Mouse (Mus musculus): Measurements from ENCODE around the gene Six4.
A peak's percentile ranks its signal among the peaks of the same experiment; 100 is the strongest.
"Not testable (repeated sequence)": the region's sequence is repeated elsewhere in the genome, so short reads cannot be mapped to it uniquely, and the experiment has no call there.

Six4 gene

DNA sequence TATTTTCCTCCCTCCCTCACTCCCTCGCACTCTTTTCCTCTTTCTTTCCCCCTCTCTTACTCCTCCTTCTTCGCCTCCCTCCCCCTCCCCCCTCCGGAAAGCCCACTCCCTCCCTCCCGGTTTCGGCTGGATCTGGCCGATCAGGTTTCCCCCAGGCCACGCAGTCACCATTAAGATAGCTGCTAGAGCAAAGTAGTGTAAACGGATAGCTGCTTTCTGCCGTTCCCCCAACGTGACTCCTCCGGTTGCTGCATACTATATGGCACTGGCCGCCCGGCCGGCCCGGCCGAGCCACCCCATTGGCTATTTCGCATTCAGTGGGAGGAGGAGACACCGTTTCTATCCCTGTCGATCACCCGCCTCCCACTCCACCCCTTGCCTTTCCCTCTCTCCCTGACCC, at the start of gene Six4:
Six4 (minus strand) TSS at position 261 of the 400 bp plus-strand sequence.
- peak; percentile 97 for DNase-seq

DNA sequence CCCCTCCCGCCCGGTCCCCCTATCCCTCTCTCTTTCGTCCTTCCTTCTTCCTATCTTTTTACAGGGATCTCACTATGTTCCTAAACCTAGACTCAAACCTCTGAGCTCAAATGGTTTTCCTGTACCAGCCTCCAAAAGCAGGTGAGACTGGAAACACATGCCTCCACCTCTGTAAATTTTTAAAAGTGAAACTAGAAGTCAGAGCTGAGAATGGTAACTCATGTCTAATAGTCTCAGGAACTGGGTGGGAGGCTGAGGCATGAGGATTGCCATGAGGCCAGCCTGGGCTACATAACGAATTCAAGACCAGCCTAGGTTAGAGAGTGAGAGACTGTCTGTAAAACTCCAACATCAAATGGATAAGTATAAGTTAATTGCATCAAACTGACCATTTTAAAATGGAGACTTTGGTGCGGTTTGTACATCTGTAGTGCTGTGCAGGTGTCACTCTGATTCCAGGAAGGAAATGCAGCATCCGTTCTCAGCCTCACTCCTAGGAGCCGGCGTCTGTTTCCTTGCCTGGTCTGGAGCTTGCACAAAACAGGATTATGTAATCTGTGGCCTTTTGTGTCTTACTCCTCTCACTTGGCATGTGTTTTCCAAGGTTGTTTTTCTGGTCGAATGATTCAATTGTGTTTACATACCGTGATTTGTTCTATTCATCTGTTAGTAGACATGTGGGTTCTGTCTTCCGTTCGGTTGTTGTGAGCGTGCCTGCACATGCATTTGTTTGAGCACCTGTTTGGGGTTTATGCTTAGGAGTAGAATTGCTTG, 49.3 kb upstream of the Six4 start:
- peak; percentile 96 for DNase-seq

DNA sequence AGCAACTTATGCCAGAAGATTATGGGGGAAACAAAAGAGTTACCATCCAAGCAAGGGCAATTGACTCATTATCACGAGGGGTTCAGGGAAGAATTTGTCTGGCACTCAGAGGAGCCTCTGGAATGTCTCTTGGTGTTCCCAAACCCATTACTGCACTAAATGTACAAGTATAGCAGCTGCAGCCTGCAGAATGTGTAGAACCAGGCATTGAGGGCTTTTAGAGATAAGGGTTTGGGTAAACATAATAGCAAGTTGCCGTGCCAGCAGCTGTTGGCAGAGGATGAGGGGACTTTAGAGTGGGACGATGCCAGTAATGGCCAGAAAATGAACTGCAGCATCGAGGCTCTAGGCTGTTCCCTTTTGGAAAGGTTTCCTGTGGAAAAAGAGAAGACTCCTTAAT, 47.1 kb upstream of the Six4 start:
- peak; percentile 94 for DNase-seq

GRCm38 (mm10) chr12:73154150-73154549, 40.9 kb upstream of the Six4 start:
- DNase-seq, result no peak

GRCm38 (mm10) chr12:73151038-73151437, 37.8 kb upstream of the Six4 start:
- not testable (repeated sequence) for DNase-seq

DNA sequence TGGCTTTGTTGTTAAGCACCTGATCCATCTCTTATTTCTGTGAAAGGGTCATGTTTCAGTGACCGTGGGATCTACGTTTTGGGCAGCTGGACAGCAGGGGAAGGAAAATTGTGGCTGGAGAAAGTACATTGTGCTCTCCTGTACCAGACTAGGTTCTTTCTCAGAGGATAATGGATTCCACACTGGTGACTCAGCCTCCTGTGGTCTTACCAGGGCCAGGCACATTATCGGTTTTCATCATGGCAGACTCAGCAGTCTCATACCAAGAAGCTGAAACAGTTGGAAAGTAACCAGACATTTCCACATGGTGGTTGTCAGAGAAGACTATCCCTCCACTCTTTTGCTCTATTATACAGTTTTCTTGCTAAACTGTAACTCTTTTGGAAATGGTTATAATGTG, 34.0 kb upstream of the Six4 start:
- DNase-seq, result no peak

GRCm38 (mm10) chr12:73140732-73141131, 27.5 kb upstream of the Six4 start:
- no peak for DNase-seq

DNA sequence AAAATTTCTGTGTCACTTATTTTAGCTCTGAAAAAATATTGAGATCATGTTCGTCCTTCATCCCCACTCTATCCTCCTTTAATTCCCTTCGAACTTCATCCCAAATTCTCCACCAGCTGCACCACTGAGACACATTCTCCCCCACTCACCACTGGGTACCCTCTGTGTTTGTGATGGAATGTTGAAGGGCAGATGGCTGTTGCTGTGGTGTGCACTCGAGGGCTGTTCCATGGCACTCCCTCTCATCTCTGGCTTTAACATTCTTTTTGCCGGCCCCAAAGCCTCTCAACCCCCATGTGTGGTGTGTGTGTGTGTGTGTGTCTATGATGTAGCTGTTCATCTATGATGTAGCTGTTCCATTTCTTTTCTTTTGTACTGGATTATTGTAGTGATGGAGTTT, 12.0 kb upstream of the Six4 start:
- DNase-seq, result no peak

DNA sequence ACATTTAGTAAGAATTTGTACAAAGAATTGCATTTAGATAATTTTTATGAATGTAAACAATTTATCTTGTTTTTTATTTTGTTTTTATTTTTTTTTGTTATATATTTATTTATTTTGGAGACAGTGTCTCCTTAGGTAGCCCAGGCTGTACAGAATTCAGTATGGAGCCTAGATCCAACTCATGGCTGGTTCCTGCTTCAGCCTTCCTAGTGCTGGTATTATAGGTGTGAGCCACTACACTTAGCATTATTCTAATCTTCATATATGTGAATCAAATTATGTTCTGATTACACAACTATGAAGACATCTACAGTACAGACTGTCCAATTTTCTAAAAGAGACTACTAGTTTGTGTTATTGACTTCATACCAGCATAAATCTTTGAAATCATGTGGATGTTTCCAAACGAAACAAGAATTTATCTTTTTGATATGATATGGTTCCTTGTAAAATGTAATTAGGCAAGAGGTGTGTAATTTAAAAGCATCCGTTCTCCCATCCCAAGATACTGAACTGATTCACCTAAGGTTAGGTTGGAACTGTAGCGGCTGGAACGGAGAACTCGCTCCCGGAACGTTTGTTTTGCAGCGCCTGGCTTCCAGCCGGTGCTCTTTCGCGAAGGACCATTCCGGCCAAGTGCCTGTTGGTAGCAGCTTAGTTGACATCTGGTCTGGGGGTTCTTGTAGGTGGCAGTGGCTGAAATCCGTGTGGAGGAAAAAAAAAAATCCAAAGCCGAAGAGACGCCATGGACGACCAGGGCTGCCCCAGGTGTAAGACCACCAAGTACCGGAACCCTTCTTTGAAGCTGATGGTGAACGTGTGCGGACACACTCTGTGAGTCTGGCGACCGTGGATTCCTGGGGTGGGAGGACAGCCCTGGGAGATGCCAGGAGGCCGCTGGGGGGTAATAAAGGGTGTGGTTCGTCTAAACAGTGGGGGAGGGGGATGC, 10.1 kb upstream of the Six4 start, which contains the start of gene Mnat1:
Mnat1 (plus strand) TSS at position 625 of the 949 bp plus-strand sequence.
- peak; percentile 93 for DNase-seq

GRCm38 (mm10) chr12:73112326-73113087, 749 bp downstream of the Six4 start:
- DNase-seq, result peak; percentile 92

DNA sequence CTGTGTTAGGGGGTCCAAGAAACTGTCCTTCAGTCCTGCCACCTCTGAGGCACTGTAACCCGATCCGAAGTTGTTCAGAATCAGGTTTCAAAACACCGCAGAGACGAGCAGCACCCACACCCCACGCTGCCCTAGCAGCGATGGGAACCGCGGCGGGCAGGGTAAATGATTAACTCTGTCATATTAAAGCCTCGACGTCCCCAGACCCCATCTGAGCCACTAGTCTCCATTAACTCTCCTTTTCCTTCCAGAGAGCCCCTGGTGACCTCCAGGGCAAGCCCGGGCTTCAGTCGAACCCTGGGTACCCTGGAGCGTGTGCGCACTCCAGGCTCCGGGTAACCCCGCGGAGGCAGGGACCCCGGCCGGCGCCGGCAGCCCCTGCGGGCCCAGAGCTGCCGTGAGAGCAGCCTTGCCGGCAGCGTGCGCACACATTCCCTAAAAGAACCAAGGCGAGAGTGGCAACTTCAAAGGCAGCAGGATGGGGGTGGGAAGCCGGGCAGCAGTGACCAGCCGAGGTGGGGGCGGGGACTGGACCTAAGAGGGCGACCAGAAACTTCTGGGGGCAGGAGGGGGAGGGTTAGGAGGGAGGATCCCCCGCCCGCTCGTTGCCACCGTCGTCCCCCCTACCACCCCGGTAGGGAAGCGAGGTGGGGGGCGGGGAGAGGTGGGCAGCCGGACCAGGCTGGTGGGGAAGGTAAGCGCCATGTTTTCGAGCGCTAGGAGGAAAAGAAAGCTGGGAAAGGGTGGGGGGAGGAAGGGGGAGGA, 1.5 kb downstream of the Six4 start:
- no peak for DNase-seq

- no peak for DNase-seq
These were observed 2.7 kb downstream of the Six4 start for GRCm38 (mm10) chr12:73110431-73111111.

DNA sequence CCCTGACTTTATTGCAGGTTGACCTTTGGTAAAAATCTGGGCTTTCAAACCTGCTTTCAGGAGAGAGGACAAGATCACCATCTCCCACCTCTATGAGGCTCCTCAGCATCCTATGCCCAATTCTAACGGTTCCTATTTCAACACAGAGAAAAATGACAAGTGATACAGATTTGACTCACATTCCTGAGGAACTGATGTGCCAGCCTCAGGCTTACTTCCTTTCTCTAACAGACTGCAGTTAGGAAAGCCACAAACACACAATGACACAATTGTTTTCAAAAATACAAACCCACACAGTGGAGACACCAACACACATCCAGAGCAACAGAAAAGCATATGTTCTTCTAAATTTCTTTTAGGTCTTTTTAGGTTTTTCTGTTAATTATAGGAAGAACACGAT, 5.4 kb downstream of the Six4 start:
- no peak for DNase-seq

- DNase-seq, result peak; percentile 84
These were observed 9.5 kb downstream of the Six4 start for GRCm38 (mm10) chr12:73103713-73104112.

DNA sequence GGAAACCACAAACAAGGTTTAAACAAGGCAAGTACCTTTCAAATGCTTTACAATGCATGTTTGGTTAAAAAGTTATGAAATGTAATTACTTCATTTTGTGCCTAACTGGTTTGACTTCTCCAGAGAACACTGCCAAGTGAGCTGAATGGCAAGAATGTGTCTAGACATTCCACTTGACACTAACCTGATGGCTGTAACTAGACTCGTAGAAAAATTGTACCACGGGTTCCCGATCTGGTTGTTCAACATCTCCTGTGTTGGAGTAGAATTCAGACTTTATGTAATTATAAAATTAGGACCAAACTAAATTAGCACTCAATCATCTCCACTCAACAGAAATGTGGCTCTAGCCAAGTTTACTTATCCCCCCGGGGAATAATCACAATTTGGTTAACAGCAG, 14.7 kb downstream of the Six4 start:
- peak; percentile 68 for DNase-seq

DNA sequence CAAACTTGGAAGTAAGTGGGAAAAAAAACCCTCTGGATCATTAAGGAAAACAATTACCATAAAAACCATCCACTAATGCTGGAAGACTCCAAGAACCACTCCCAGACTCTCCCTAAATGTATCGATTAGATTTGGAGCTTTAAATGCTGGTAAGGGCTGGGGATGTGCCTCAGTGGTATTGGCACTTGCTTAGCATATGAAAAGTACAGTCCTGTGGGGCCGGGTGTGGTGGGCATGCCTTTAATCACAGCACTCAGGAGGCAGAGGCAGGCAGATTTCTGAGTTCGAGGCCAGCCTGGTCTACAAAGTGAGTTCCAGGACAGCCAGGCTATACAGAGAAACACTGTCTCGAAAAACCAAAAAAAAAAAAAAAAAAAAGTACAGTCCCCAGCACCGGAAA, 17.1 kb downstream of the Six4 start:
- DNase-seq, result peak; percentile 61

DNA sequence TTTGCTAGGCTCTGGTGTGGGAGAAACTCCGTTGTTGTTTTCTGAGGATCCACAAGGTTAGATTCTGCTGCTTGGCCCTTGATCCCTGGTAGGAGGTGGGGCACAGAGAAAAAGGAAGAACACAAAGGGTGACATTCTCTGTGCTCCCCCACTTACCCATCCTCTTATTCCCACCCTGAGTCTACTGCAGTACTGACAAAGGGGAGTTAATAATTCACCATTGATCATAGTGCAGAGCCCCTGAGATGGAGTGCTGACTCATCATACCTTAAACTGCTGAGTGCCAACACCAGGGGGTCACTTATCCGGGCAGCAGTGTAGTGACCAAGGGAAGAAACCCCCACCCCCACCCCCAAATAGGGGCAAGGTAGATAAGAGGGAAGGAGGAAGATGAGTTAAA, 18.7 kb downstream of the Six4 start:
- DNase-seq, result peak; percentile 48

- no peak for DNase-seq
These were observed 19.1 kb downstream of the Six4 start for GRCm38 (mm10) chr12:73094189-73094588.

- DNase-seq, result peak; percentile 58
These were observed 22.5 kb downstream of the Six4 start for GRCm38 (mm10) chr12:73090672-73091335.

DNA sequence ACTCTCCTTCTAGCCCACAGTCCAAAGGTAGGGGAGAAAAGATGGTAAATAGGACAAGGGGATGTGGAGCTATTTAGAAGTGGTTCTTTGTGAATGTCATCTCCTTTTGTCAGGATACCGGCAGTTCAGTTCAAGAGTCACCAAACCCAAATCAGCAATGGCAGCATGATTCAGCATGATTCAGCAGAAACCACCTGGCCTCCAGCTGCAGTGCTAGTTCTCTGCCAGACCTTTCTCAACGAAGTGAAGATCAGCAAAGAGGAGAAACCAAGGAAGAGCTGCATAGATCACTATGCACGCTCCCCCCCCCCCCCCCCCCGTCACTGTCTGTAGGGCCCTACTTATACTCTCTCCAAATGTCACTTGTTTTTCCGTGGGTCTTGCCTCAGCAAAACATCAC, 24.3 kb downstream of the Six4 start:
- peak; percentile 18 for DNase-seq

- peak; percentile 79 for DNase-seq
These were observed 24.8 kb downstream of the Six4 start for GRCm38 (mm10) chr12:73088500-73088899.

Measured in heart, adult 11 months (tissue).